Mouse (Mus musculus): Measurements from ENCODE around the gene Galnt15.
"Not testable (repeated sequence)": the region's sequence is repeated elsewhere in the genome, so short reads cannot be mapped to it uniquely, and the experiment has no call there.

The Galnt15 gene

GRCm38 (mm10) chr14:32087584-32088248 is 58.9 kb downstream of the Galnt15 start:
- DNase-seq (ENCODE audit: inconsistent ontology term) = not testable (repeated sequence)

GRCm38 (mm10) chr14:32091124-32091523 is 62.3 kb downstream of the Galnt15 start:
- no peak for DNase-seq (ENCODE audit: inconsistent ontology term)

- DNase-seq (ENCODE audit: inconsistent ontology term) = no peak
These were observed 62.9 kb downstream of the Galnt15 start for GRCm38 (mm10) chr14:32091704-32092103.

GRCm38 (mm10) chr14:32093018-32093417 is 64.2 kb downstream of the Galnt15 start:
- no peak for DNase-seq (ENCODE audit: inconsistent ontology term)

GRCm38 (mm10) chr14:32093500-32094117 is 64.8 kb downstream of the Galnt15 start:
- DNase-seq (ENCODE audit: inconsistent ontology term) = no peak

GRCm38 (mm10) chr14:32095646-32096045 is 66.9 kb downstream of the Galnt15 start:
- no peak for DNase-seq (ENCODE audit: inconsistent ontology term)

GRCm38 (mm10) chr14:32096740-32097139 is 68.0 kb downstream of the Galnt15 start:
- no peak for DNase-seq (ENCODE audit: inconsistent ontology term)

GRCm38 (mm10) chr14:32097691-32098090 is 68.9 kb downstream of the Galnt15 start:
- no peak for DNase-seq (ENCODE audit: inconsistent ontology term)

GRCm38 (mm10) chr14:32098951-32099350 is 70.2 kb downstream of the Galnt15 start:
- no peak for DNase-seq (ENCODE audit: inconsistent ontology term)

GRCm38 (mm10) chr14:32103556-32103955 is 74.8 kb downstream of the Galnt15 start:
- DNase-seq (ENCODE audit: inconsistent ontology term) = no peak

- no peak for DNase-seq (ENCODE audit: inconsistent ontology term)
These were observed 76.9 kb downstream of the Galnt15 start for GRCm38 (mm10) chr14:32105663-32106062.

- no peak for DNase-seq (ENCODE audit: inconsistent ontology term)
These were observed 78.1 kb downstream of the Galnt15 start for GRCm38 (mm10) chr14:32106911-32107310.
